Mouse (Mus musculus): ENCODE results near the gene Cryaa.
A peak's percentile ranks its signal among the peaks of the same experiment; 100 is the strongest.
"Not testable (repeated sequence)": the region's sequence is repeated elsewhere in the genome, so short reads cannot be mapped to it uniquely, and the experiment has no call there.

The Cryaa gene

GRCm38 (mm10) chr17:31660661-31661250, 16.9 kb upstream of the Cryaa start:
- DNase-seq, result peak; percentile 42

GRCm38 (mm10) chr17:31662855-31663254, 14.8 kb upstream of the Cryaa start:
- DNase-seq, result no peak

- DNase-seq, result peak; percentile 91
Observed at GRCm38 (mm10) chr17:31664760-31665159, 12.8 kb upstream of the Cryaa start.

- no peak for DNase-seq
Observed at GRCm38 (mm10) chr17:31668306-31668705, 9.3 kb upstream of the Cryaa start.

GRCm38 (mm10) chr17:31670163-31670562, 7.4 kb upstream of the Cryaa start:
- DNase-seq, result no peak

GRCm38 (mm10) chr17:31671698-31672097, 5.9 kb upstream of the Cryaa start:
- no peak for DNase-seq

GRCm38 (mm10) chr17:31672279-31672678, 5.3 kb upstream of the Cryaa start:
- DNase-seq, result no peak

- DNase-seq, result no peak
Observed at GRCm38 (mm10) chr17:31674426-31674825, 3.2 kb upstream of the Cryaa start.

GRCm38 (mm10) chr17:31680450-31680849, 2.8 kb downstream of the Cryaa start:
- DNase-seq, result no peak

- peak; percentile 91 for DNase-seq
Observed at GRCm38 (mm10) chr17:31685514-31686224, 8.1 kb downstream of the Cryaa start.

- peak; percentile 75 for DNase-seq
Observed at GRCm38 (mm10) chr17:31686225-31686564, 8.6 kb downstream of the Cryaa start.

GRCm38 (mm10) chr17:31688112-31688511, 10.5 kb downstream of the Cryaa start:
- peak; percentile 28 for DNase-seq

- no peak for DNase-seq
Observed at GRCm38 (mm10) chr17:31689606-31690005, 12.0 kb downstream of the Cryaa start.

GRCm38 (mm10) chr17:31692918-31693317, 15.3 kb downstream of the Cryaa start:
- no peak for DNase-seq

- DNase-seq, result peak; percentile 85
Observed at GRCm38 (mm10) chr17:31693330-31694022, 15.9 kb downstream of the Cryaa start.

- DNase-seq, result no peak
Observed at GRCm38 (mm10) chr17:31694023-31694376, 16.4 kb downstream of the Cryaa start.

- no peak for DNase-seq
Observed at GRCm38 (mm10) chr17:31694949-31695348, 17.3 kb downstream of the Cryaa start.

GRCm38 (mm10) chr17:31695356-31695755, 17.7 kb downstream of the Cryaa start:
- DNase-seq, result not testable (repeated sequence)

GRCm38 (mm10) chr17:31698347-31698746, 20.7 kb downstream of the Cryaa start:
- no peak for DNase-seq

GRCm38 (mm10) chr17:31703276-31703980, 25.8 kb downstream of the Cryaa start:
- DNase-seq, result no peak

- DNase-seq, result no peak
Observed at GRCm38 (mm10) chr17:31705271-31706020, 27.8 kb downstream of the Cryaa start.

GRCm38 (mm10) chr17:31709121-31709741, 31.6 kb downstream of the Cryaa start:
- no peak for DNase-seq
